Mouse (Mus musculus) limb, embryonic 13.5 days (tissue): ENCODE results near the gene Olfm3. TPM values are rescaled to one million over a fixed set of nuclear protein-coding genes. Genes with fewer than 3 reads are reported as not detected.

Experiments used
- ATAC-seq: fragments of 200-750 bp; cut with Nextera tagmentation; 2 replicates; pipeline ENCODE4 v1.8.0; 2017; ENCODE audit warnings: low read depth, moderate number of reproducible peaks, moderate TSS enrichment; ENCODE audit not compliant: low FRiP score
- H3K27ac ChIP-seq: fragments of 300-500 bp; sonication (generic); 2 replicates; pipeline ENCODE4 v1.5.1; 2015; ENCODE audit warnings: inconsistent platforms, mild to moderate bottlenecking, moderate library complexity
- H3K27me3 ChIP-seq: fragments of 300-500 bp; sonication (generic); 2 replicates; pipeline ENCODE4 v1.6.1; 2015; ENCODE audit warnings: mild to moderate bottlenecking, inconsistent platforms
- H3K36me3 ChIP-seq: fragments of 300-500 bp; sonication (generic); 2 replicates; pipeline ENCODE4 v1.6.1; 2015; ENCODE audit warnings: inconsistent platforms, mild to moderate bottlenecking, moderate library complexity
- H3K4me1 ChIP-seq: fragments of 300-500 bp; sonication (generic); 2 replicates; pipeline ENCODE4 v1.6.1; 2015; ENCODE audit warnings: inconsistent platforms
- H3K4me2 ChIP-seq: fragments of 300-500 bp; sonication (generic); replicated peaks from 2 replicates; pipeline ENCODE4 v1.6.1; 2015; ENCODE audit warnings: inconsistent platforms, mild to moderate bottlenecking, moderate library complexity
- H3K4me3 ChIP-seq: fragments of 300-500 bp; sonication (generic); 2 replicates; pipeline ENCODE4 v1.5.1; 2015; ENCODE audit warnings: moderate library complexity, mild to moderate bottlenecking, inconsistent platforms
- H3K9ac ChIP-seq: fragments of 300-500 bp; sonication (generic); 2 replicates; pipeline ENCODE4 v1.6.1; 2015; ENCODE audit warnings: mild to moderate bottlenecking, inconsistent platforms
- H3K9me3 ChIP-seq: fragments of 300-500 bp; sonication (generic); 2 replicates; pipeline ENCODE4 v1.6.1; 2016; ENCODE audit warnings: inconsistent platforms
- WGBS: fragments of 180-500 bp; shearing (Covaris S2); methylation state at CpG from one replicate; pipeline ENCODE4 v1.1.7; 2015; 5-methylcytosine and 5-hydroxymethylcytosine counted together
- polyA plus RNA-seq: library from polyadenylated mRNA; unstranded; fragments of >200 nt; fragmentation: Nextera tagmentation; extraction: Ambion mirVana; gene quantifications from 2 replicates; pipeline ENCODE4 v1.2.1, GENCODE M21; 2015

The Olfm3 gene
- polyA plus RNA-seq, 1 experiment from 2014 or later = 0.29 TPM

DNA sequence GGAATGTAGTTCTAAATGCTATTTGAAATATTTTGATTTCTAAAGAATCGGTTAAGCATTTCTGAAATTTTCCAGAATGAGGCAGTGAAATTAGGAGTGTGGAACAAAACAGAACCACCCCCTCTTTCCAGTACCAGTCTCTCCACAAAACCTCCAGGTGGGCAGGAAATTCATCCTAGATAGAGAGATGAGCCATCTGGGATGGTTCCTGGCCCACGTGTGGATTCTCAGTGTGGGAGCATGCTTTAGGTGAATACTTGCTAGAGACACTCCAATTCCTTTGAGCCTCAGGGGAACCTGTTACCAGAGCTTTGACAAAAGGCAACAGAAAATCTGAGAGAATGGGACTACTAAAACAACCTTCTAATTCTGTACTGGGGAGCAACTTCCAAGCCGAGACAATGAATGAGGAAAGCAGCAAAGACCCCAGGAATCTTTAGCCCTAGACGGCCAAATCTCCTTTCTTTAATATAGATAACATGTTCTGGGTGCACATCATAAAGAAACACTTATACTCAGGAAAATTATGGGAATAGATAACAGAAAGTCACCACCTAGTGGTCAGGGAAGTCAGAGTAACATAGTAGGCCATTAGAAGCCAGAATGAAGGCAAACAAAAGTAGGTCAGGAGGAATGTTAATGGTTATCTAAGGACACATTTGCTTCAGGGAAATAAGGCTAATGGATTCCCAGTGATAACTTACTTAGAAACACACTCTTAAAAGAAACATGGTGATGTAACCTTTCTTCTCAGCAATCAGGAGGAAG, 58.6 kb downstream of the Olfm3 start:
- 78% methylated on average over 4 of the region's 4 CpGs for WGBS
- H3K9me3 ChIP-seq = no peaks in the 10 kb centered on the region
- H3K4me2 ChIP-seq = no peak overlapping the region
- H3K4me1 ChIP-seq = no peaks in the 10 kb centered on the region
- H3K4me3 ChIP-seq = no peak overlapping the region
- ATAC-seq = no peak
- no peaks in the 10 kb centered on the region for H3K27me3 ChIP-seq
- no peak overlapping the region for H3K27ac ChIP-seq
- no peak overlapping the region for H3K9ac ChIP-seq
- no peaks in the 10 kb centered on the region for H3K36me3 ChIP-seq

DNA sequence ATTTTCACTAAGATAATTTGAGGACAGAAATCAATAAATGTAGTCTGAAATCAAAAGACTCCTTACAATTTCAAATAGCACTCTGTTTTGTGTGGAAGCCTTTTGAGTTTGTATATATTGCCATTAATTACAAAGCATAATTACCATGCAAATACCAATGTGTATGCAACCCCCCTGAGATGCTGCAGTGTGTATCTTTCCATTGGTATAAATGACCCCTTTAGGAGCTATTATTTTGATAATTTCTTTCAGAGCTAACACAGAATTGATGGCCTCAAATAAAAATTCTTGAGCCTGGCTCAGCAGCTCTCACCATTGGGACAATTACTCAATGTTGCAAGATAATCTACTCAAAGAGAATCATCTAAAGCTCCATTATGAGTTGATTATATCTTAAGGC, 67.3 kb downstream of the Olfm3 start:
- no peak for ATAC-seq

DNA sequence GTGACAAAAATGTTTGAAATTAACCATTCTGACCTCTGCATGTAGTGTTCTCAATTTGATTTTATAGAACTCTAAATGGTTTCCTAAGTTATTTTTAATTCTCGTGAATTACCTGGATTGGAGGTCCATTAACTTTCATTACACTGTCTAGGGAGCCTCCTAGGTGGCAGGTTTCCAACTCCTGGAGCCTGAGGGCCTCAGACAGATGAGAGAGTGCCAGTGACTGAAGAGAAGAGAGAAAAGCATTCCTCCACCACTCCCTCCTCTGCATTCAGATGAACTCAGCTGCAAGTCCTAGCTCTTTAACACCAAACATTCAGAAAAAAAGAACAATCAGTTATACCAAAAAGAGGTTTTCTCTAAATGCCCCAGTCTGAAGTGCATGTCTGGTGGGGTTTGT, 68.6 kb downstream of the Olfm3 start:
- H3K4me1 ChIP-seq = no peaks in the 10 kb centered on the region
- ATAC-seq = no peak
- H3K27me3 ChIP-seq = no peaks in the 10 kb centered on the region

More for the DNA sequence above, 67.3 kb downstream of the Olfm3 start:
- Histone ChIP-seq H3K4me3 (no peak overlapping the region), H3K36me3 (no peaks in the 10 kb centered on the region), H3K27ac (no peak overlapping the region), H3K4me1 (no peaks in the 10 kb centered on the region), H3K4me2 (no peak overlapping the region), H3K9ac (no peak overlapping the region), H3K9me3 (no peaks in the 10 kb centered on the region), H3K27me3 (no peaks in the 10 kb centered on the region)

DNA sequence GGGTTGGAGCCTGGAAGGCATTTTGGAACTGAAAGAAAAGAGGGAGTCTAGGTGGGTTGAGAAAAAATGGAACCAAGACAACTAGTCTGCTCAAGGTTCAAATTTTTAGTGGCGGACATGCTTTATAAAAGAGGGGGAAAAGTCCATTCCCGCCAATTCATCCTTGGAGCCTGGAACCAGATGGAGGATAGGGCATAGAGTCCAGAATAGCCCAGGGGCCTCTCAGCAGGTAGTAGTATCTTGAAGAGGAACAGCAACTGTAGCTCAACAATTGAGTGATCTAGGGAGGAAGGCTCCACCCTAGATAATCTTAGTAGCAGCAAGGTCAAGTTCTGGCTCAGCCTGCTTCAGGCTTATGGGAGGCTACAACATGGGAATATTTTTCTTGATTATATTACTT, 87.0 kb downstream of the Olfm3 start:
- no peak overlapping the region for H3K4me3 ChIP-seq
- no peaks in the 10 kb centered on the region for H3K9me3 ChIP-seq
- no peak overlapping the region for H3K9ac ChIP-seq
- H3K36me3 ChIP-seq = no peaks in the 10 kb centered on the region
- 87% methylated on average over 2 of the region's 2 CpGs for WGBS
- H3K4me2 ChIP-seq = no peak overlapping the region
- no peak overlapping the region for H3K27ac ChIP-seq
- H3K4me1 ChIP-seq = no peaks in the 10 kb centered on the region
- ATAC-seq = no peak
- no peaks in the 10 kb centered on the region for H3K27me3 ChIP-seq

More for the DNA sequence above, 68.6 kb downstream of the Olfm3 start:
- H3K36me3 ChIP-seq = no peaks in the 10 kb centered on the region
- H3K9me3 ChIP-seq = no peaks in the 10 kb centered on the region
- H3K27ac ChIP-seq = no peak overlapping the region
- no peak overlapping the region for H3K4me2 ChIP-seq
- no peak overlapping the region for H3K4me3 ChIP-seq
- 38% methylated on average over 1 of the region's 1 CpGs for WGBS
- H3K9ac ChIP-seq = no peak overlapping the region

DNA sequence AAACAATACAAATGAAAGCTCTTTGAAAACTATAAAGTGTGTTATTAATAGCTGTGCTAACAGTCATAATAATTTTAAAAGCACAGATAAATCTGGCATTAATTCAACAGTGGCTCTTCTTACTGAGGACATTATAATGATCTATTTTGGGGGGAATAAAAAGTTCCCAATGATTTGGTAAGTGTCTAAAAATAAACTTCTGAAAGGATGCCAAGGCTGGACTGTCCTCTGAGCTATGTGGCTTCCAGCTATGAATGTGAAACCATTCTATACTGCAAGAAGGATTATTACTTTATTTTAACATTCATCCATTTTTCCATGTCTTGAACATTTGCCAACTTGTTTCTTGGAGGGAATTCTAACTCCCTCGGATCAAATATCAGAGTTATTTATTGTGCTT, 92.1 kb downstream of the Olfm3 start:
- WGBS = 50% methylated on average over 1 of the region's 1 CpGs
- ATAC-seq = no peak
- Histone ChIP-seq H3K4me3 (no peak overlapping the region), H3K9ac (no peak overlapping the region), H3K4me2 (no peak overlapping the region), H3K27ac (no peak overlapping the region), H3K9me3 (no peaks in the 10 kb centered on the region), H3K36me3 (no peaks in the 10 kb centered on the region), H3K4me1 (no peaks in the 10 kb centered on the region), H3K27me3 (no peaks in the 10 kb centered on the region)

DNA sequence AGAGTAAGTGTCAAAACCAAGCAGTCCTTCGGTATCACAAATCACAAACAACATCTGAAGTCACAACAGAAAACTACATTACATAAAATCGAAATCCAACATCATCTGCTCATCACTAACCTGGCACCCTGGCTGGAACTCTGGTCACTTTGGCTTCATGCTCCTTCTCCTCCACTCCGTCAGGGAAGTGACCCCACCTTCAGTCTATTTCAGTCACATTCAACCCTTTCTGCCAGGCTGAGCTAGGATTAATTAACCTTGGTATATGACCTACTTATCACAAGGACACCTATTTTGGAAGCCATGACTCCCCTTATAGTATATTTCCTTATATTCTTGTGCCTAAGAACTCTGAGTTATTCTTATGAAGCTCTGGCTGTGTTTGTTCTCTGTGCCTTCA, 123.7 kb downstream of the Olfm3 start:
- H3K27ac ChIP-seq = no peak overlapping the region
- WGBS = 84% methylated on average over 3 of the region's 3 CpGs
- H3K9ac ChIP-seq = no peak overlapping the region
- no peak overlapping the region for H3K4me3 ChIP-seq
- no peaks in the 10 kb centered on the region for H3K36me3 ChIP-seq
- H3K4me2 ChIP-seq = no peak overlapping the region
- H3K4me1 ChIP-seq = no peaks in the 10 kb centered on the region
- ATAC-seq = no peak
- no peaks in the 10 kb centered on the region for H3K9me3 ChIP-seq
- no peaks in the 10 kb centered on the region for H3K27me3 ChIP-seq

GRCm38 (mm10) chr3:115028046-115028445, 124.2 kb downstream of the Olfm3 start:
- no peak overlapping the region for H3K27ac ChIP-seq
- no peaks in the 10 kb centered on the region for H3K36me3 ChIP-seq
- H3K4me1 ChIP-seq = no peaks in the 10 kb centered on the region
- no peak overlapping the region for H3K9ac ChIP-seq
- no peaks in the 10 kb centered on the region for H3K9me3 ChIP-seq
- no peak overlapping the region for H3K4me3 ChIP-seq
- no peak for ATAC-seq
- WGBS = 79% methylated on average over 1 of the region's 1 CpGs
- H3K27me3 ChIP-seq = no peaks in the 10 kb centered on the region
- H3K4me2 ChIP-seq = no peak overlapping the region

- no peak for ATAC-seq
- Histone ChIP-seq H3K4me1 (no peaks in the 10 kb centered on the region), H3K9ac (no peak overlapping the region), H3K9me3 (no peaks in the 10 kb centered on the region), H3K36me3 (no peaks in the 10 kb centered on the region), H3K27ac (no peak overlapping the region), H3K4me3 (no peak overlapping the region), H3K27me3 (no peaks in the 10 kb centered on the region), H3K4me2 (no peak overlapping the region)
- 76% methylated on average over 1 of the region's 1 CpGs for WGBS
Measured at GRCm38 (mm10) chr3:115028611-115029010, 124.7 kb downstream of the Olfm3 start.

DNA sequence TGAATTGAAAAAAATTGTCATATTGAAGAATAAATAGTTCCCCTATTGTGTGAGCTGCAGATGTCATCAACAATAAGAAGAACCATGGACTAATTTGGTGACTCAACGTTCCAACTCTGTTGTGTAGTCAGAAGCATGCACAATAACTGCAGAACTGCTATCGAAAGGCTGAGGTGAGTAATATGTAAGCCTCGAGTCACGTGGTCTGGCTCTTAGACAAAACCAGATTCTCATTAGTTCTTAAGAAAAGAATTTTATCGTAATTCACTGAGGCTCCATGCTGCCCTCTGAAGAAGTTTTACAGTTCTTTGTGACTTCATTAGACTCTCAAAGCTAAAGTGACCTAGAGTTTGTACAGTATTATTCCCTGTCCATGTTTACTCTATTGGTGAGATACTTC, 145.2 kb downstream of the Olfm3 start:
- H3K4me2 ChIP-seq = no peak overlapping the region
- no peaks in the 10 kb centered on the region for H3K36me3 ChIP-seq
- H3K27ac ChIP-seq = no peak overlapping the region
- 82% methylated on average over 5 of the region's 5 CpGs for WGBS
- no peaks in the 10 kb centered on the region for H3K4me1 ChIP-seq
- no peak for ATAC-seq
- no peak overlapping the region for H3K4me3 ChIP-seq
- no peaks in the 10 kb centered on the region for H3K27me3 ChIP-seq
- no peak overlapping the region for H3K9ac ChIP-seq
- H3K9me3 ChIP-seq = no peaks in the 10 kb centered on the region

GRCm38 (mm10) chr3:115064901-115065300, 161.0 kb downstream of the Olfm3 start:
- 80% methylated on average over 1 of the region's 1 CpGs for WGBS
- Histone ChIP-seq H3K36me3 (no peaks in the 10 kb centered on the region), H3K27ac (no peak overlapping the region), H3K4me3 (no peak overlapping the region), H3K4me2 (no peak overlapping the region), H3K27me3 (no peaks in the 10 kb centered on the region), H3K4me1 (no peaks in the 10 kb centered on the region), H3K9me3 (no peaks in the 10 kb centered on the region), H3K9ac (no peak overlapping the region)
- no peak for ATAC-seq

- Histone ChIP-seq H3K9me3 (no peaks in the 10 kb centered on the region), H3K27me3 (no peaks in the 10 kb centered on the region), H3K4me3 (no peak overlapping the region), H3K27ac (no peak overlapping the region), H3K9ac (no peak overlapping the region), H3K4me2 (no peak overlapping the region), H3K36me3 (no peaks in the 10 kb centered on the region), H3K4me1 (no peaks in the 10 kb centered on the region)
- 33% methylated on average over 12 of the region's 12 CpGs for WGBS
- ATAC-seq = no peak
Measured at GRCm38 (mm10) chr3:115080428-115081181, 176.7 kb downstream of the Olfm3 start.

- Histone ChIP-seq H3K4me2 (no peak overlapping the region), H3K27ac (no peak overlapping the region), H3K4me3 (no peak overlapping the region), H3K9ac (no peak overlapping the region), H3K9me3 (no peaks in the 10 kb centered on the region), H3K36me3 (no peaks in the 10 kb centered on the region), H3K27me3 (no peaks in the 10 kb centered on the region), H3K4me1 (no peaks in the 10 kb centered on the region)
- 35% methylated on average over 2 of the region's 2 CpGs for WGBS
- ATAC-seq = no peak
Measured at GRCm38 (mm10) chr3:115081371-115081770, 177.5 kb downstream of the Olfm3 start.

GRCm38 (mm10) chr3:115082947-115083346, 179.1 kb downstream of the Olfm3 start:
- H3K4me2 ChIP-seq = no peak overlapping the region
- H3K9me3 ChIP-seq = no peaks in the 10 kb centered on the region
- no peak overlapping the region for H3K9ac ChIP-seq
- ATAC-seq = no peak
- no peaks in the 10 kb centered on the region for H3K4me1 ChIP-seq
- H3K27me3 ChIP-seq = no peaks in the 10 kb centered on the region
- no peaks in the 10 kb centered on the region for H3K36me3 ChIP-seq
- H3K27ac ChIP-seq = no peak overlapping the region
- H3K4me3 ChIP-seq = no peak overlapping the region
